Mouse (Mus musculus): ENCODE results near the gene St6galnac5.

St6galnac5 gene

DNA sequence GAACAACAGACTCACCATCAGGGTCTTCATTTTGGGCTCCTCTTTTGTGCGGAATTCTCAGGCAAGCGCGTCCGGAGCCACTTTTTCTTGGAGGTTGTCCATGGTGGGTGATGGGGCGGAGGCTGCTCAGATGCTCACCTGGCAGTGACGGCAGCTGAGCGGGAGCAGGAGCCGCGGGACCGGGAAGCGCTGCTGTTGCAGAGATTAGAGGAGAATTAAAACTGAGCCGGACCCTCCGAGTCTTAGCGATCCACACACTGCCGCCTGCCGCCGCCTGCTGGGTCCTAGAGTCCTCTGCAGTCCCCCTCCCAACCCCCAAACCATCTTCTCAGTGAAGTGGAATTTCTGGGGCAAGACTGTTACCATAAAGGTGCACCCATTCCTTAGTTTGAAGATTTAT, at the start of gene St6galnac5:
TSS of gene St6galnac5 (minus strand) at position 259 of the 400 bp plus-strand sequence.
- DNase-seq: no peak

DNA sequence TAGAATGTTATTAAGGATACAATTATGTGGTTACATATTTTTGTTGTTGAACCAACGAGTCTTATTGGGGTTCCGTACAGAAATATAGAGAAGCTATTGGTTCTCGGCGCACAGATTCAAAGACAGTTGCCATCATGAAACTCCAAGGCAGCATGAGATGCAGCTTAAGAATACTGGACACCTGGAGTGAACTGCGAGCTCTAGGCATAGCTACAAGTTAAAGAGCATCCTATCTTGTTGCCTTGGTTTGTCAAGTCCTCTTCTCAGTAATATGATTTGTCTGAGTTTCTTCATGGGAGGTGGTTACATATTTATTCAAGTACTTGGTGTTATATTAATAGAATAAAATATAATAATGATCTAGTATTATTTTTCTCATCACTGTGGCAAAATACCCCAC, 48.7 kb upstream of the St6galnac5 start:
- no peak for DNase-seq

- DNase-seq: no peak
These were observed 42.0 kb upstream of the St6galnac5 start for GRCm38 (mm10) chr3:153024016-153024415.

- DNase-seq: no peak
These were observed 36.0 kb upstream of the St6galnac5 start for GRCm38 (mm10) chr3:153018051-153018450.

DNA sequence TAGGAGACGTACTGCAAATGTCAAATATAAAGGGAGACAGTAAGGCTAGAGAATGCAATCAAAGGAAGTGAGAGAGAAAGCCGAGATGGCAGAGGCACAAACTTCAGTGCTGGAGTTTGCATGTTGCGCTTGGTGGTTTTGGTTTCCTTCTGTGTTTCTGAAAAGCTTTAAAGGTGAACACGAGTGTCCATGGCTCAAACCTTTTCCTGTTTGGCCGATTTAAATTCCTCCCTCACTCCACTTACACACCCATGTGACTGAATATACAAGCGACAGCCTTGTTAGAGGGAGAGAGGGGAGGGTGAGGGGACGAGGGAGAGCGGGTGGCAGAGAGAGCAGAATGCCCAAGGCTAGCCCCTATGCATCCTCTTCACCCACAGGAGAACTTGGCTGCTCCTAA, 34.3 kb upstream of the St6galnac5 start:
- no peak for DNase-seq

DNA sequence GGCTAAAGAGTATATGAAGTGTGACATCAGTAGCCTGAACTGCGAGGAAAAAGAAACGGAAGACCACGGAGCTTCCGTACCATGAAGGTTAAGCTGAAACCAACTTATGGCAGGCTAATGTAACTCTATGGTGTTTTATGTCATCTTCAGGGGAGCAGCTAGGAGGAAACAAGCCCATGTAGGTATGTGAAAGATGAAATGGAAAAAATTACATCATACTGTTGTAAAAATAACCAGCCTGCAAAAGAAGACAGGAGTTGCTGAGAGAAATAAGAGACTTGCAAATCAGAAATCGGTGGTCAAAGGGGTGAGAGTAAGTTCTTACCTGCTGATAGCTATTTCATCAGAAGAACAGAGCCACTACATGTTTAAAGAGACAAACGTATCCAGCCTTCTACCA, 24.8 kb upstream of the St6galnac5 start:
- DNase-seq: no peak

- DNase-seq: no peak
These were observed 16.9 kb upstream of the St6galnac5 start for GRCm38 (mm10) chr3:152998901-152999300.

- DNase-seq: no peak
These were observed 16.1 kb upstream of the St6galnac5 start for GRCm38 (mm10) chr3:152998106-152998505.

DNA sequence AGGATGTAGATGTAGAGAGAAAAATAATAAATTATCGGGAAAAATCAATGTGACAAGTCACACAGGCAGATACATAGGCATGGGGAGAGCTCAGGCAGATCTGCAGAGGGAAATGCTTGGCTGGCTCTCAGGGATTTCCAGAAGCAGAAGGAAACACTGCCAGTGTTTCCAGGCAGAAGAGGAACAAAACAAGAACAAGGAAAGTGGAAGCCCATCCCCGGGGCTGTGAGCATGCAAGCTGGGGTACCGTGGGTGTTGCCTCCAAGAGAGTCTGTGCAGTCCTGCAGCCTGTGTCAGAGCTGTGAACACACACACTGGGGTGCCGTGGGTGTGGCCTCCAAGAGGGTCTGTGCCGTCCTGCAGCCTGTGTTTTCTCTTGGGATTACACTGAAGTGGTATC, 11.6 kb upstream of the St6galnac5 start:
- DNase-seq: no peak

DNA sequence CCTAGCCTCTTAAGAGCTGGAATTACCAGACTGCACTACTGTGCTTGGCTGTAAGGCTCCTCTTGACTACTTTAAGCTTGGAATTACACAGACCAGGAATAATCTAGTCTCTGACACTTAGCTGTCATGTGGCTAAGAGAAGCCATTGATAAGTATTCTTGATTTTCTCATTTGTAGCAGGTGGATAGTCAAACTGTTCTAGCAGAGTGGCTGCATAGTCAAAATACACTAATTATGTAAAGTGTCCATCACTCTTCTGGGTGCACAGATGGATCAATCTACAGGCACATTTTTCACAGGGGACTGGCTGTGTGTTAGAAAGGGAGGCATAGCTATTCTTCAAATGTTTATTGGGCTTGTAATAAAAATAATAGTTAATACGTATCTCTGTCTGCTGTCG, 8.7 kb upstream of the St6galnac5 start:
- DNase-seq: no peak

DNA sequence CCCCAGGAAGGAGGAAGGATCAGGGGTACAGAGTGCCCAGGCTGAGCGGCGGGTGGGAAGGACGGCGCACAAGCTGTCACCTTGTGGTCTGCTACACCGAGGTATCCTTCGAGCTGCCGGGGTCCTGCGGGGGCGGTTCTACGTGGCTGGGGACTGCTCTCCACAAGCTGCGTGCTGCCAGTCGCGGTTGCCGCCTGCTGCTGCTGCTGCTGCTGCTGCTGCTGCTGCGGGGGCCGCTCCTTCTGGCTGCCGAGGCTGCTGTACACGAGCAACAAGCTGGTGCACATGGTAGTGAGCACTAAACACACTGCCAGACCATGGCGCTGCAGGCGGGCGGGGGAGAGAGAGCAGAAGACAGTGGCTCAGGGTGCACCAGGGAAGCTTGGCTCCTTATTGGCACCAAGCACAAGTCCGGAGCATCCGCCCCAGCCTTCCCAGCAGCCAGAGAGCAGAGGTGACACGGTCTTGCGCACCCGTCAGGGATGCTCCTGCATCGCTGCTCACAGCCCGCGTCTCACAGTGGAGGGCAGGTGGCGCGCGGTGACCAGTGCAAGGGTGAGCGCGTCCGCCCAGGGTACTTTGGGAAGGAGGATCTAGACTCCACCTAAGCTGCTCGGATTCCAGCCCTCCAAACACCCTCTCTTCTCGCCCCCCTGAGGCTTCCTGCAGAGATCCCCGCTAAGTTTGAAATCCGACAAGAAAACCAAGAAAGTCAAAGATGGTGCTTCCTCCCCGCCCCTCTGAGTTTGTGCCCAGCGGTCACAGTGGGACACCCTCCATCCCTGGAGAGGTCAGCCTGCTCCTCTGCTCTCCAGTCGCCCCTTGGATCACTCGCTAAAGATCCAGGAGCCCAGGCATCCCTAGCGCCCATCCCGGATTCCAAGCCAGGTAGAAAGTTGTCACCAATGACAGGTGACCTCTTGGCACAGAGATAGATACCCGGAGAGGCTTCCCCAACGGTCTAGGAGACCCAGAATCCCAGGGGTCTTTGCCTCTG, 770 bp downstream of the St6galnac5 start:
- peak; percentile 25 for DNase-seq

DNA sequence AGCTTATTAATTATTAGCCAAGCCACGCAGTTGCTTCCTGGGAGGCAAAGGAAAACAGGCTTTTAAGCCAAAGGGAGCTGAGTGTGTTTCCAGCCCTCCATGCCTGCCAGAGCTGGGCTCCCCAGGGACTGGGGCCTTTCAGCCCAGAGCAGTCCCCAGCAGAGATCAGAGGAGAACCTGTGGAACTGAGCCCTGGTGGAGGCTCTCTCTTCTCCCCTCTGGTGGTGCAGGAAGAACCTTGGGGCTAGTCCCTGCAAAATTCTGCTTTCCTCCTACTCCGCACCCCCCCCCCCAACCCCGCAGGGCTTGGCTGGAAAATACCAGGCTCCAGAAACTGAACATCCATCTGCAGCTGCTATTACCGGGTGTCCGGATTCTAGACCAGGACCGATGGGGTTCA, 1.6 kb downstream of the St6galnac5 start:
- no peak for DNase-seq

DNA sequence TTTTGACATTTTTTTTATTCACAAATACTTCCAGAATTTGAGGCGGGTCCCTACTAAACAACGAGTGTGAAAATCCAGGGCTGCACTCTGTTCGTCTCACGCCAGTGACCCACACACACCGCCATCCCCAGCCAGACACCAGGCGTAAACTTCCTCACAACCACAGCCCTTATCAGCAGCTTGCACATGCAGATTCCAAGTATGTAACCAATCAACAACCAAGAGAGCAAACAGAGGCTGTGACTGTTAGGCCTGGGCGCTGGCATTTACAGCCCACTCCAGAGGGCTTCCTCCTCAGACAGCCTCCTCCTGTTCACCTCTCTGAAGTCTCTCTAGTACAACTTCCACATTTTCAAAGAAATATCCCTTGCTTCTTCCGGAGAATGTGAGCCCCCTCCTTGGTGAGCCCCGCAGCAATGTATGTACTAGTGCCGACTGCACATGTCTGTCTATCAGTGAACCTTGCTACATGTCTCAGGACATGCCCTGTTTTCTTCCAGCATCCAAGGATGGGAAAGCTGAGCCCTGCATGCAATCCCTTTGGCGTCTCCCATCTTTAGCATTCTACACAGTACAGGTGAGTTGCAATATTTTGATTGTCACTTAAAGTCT, 2.5 kb downstream of the St6galnac5 start:
- no peak for DNase-seq

- no peak for DNase-seq
These were observed 10.7 kb downstream of the St6galnac5 start for GRCm38 (mm10) chr3:152971373-152971772.

GRCm38 (mm10) chr3:152969774-152970347, 12.2 kb downstream of the St6galnac5 start:
- DNase-seq: no peak

GRCm38 (mm10) chr3:152961855-152962376, 20.1 kb downstream of the St6galnac5 start:
- DNase-seq: no peak

GRCm38 (mm10) chr3:152958358-152959150, 23.5 kb downstream of the St6galnac5 start:
- DNase-seq: peak; percentile 46

- no peak for DNase-seq
These were observed 25.3 kb downstream of the St6galnac5 start for GRCm38 (mm10) chr3:152956771-152957170.

GRCm38 (mm10) chr3:152956038-152956437, 26.0 kb downstream of the St6galnac5 start:
- DNase-seq: no peak

DNA sequence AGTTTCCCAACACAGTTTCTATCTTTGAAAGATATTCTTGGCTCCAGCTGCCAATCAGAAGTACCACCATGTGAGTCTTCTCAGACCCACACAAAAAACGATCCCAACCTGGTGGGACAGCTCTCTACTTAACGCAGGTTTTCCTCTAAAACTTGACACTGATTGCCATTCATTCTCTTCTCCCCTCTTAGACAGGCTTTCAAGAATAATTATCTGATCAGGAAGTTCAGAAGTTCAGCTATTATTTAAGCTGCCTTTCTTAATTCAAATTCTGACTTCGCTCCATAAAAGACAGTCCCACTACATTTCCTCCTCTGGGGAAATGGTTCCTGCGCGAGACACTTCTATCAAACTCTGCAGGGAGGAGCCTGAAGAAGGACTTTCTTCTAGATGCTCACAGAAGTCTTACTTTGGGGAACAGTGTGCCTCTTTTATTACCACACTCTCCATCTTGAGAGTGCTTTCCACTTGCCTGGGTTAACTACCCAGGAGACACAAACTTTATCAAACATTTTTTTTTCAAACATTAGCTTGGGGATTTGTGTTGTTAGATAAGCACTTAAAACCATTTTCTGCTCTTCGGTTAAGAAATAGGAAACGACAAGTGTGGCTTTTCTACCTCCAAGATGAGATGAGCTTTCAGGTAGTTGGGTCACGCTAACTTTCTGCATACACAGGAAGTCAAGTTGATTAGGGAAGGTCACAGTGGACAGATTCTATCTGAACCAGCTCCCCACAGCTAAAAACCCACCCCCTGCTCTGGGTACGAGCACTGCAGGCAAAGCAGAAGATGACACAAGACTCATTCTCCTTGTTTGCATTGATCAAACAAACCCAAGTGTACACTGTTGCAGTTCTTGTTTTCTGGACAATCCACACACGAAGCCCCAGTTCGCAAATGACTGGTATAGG, 30.2 kb downstream of the St6galnac5 start:
- no peak for DNase-seq

- DNase-seq: no peak
These were observed 31.1 kb downstream of the St6galnac5 start for GRCm38 (mm10) chr3:152950914-152951313.

GRCm38 (mm10) chr3:152950299-152950698, 31.7 kb downstream of the St6galnac5 start:
- no peak for DNase-seq

All from cerebellum, adult 9-11 months (tissue).